Mouse (Mus musculus): ENCODE measurements around the gene H2-D1. TPM values are rescaled to one million over a fixed set of nuclear protein-coding genes. Genes with fewer than 3 reads are reported as not detected.
A peak's percentile ranks its signal among the peaks of the same experiment; 100 is the strongest.

The H2-D1 gene
- polyA plus RNA-seq, 1 experiment from 2014 or later, result 37.5 TPM

DNA sequence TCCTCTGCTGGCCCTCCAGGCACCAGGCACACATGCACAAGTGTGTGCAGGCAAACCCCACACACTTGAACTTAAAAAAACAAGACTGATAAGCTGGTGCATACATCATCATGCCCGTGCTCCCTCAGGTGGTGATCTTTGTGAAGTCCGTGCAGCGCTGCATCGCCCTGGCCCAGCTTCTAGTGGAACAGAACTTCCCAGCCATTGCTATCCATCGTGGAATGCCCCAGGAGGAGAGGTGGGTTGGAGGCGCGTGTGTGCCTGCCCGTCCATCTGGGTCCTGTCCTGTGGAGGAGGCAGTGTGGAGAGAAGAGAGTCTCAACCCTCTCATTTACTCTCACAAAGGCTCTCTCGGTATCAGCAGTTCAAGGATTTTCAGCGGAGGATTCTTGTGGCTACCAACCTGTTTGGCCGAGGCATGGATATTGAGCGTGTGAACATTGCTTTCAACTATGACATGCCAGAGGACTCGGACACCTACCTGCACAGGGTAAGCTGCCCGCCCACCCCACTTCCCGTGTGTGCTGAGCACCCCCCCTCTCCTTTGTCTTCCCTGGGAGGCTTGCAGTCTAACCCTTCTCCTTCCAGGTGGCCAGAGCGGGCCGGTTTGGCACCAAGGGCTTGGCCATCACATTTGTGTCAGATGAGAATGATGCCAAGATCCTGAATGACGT is 9.8 kb upstream of the H2-D1 start:
- ATAC-seq (no peak), DNase-seq (ENCODE audit: low spot score) (no peak)
- Histone ChIP-seq H3K4me2 (ENCODE audit: low read length) (no peak overlapping the region), H3K4me1 (ENCODE audit: control insufficient read depth, insufficient read depth, low read length) (no peaks in the 10 kb centered on the region), H3K9me3 (replicated peaks; ENCODE audit: control insufficient read depth, low read length) (no peaks in the 10 kb centered on the region), H3K27me3 (replicated peaks; ENCODE audit: control insufficient read depth, insufficient read depth, low read length) (no peaks in the 10 kb centered on the region), H3K36me3 (ENCODE audit: control insufficient read depth, insufficient read depth, low read length) (peaks cover 71% of the 10 kb centered on the region), H3K4me3 (ENCODE audit: low read depth, low read length) (no peak overlapping the region), H3K27ac (ENCODE audit: low read depth, low read length) (no peak overlapping the region), H3K9ac (ENCODE audit: low read length) (no peak overlapping the region)
- 84% methylated on average over 18 of the region's 18 CpGs for WGBS

DNA sequence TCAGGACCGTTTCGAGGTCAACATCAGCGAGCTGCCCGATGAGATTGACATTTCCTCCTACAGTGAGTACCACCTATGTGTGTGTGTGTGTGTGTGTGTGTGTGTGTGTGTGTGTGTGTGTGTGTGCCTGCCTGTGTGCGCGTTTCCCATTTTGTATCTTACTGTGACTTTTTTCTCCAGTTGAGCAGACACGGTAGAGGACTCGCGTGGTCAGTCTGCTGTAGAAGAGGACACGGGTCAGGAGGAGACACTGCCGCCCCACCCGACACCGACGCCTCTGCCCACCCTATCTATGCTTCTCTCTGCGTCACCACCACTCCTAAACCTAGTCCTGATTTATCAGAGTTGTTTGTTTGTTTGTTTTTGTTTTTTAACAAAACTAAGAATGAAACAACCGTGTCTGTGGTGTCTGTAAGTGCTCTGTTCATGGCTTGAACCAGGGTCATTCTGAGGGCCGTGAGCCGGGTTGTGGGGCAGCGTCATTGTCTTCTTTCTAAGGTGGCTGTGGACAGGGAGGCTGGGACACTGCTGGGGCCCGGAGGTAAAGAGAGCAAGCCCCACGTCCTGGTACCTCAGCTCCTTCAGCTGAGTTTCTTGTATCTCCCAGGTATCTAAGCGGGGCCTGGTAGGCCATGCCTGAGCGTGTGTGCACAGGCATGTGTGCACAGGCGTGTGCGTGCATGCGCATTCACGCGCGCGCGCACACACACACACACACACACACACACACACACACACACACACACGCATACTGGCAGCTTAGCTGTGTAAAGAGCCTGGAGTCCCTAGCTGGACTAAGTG is 9.0 kb upstream of the H2-D1 start:
- peaks cover 63% of the 10 kb centered on the region for H3K36me3 ChIP-seq (ENCODE audit: control insufficient read depth, insufficient read depth, low read length)
- 86% methylated on average over 32 of the region's 32 CpGs for WGBS
- H3K4me3 ChIP-seq (ENCODE audit: low read depth, low read length), result no peak overlapping the region
- H3K4me1 ChIP-seq (ENCODE audit: control insufficient read depth, insufficient read depth, low read length), result no peaks in the 10 kb centered on the region
- no peaks in the 10 kb centered on the region for H3K9me3 ChIP-seq (replicated peaks; ENCODE audit: control insufficient read depth, low read length)
- no peak overlapping the region for H3K27ac ChIP-seq (ENCODE audit: low read depth, low read length)
- no peaks in the 10 kb centered on the region for H3K27me3 ChIP-seq (replicated peaks; ENCODE audit: control insufficient read depth, insufficient read depth, low read length)
- H3K4me2 ChIP-seq (ENCODE audit: low read length), result no peak overlapping the region
- ATAC-seq, result 0 out of 2 replicates have a peak, but pooled peaks have one; percentile 3
- no peak overlapping the region for H3K9ac ChIP-seq (ENCODE audit: low read length)
- DNase-seq (ENCODE audit: low spot score), result no peak

DNA sequence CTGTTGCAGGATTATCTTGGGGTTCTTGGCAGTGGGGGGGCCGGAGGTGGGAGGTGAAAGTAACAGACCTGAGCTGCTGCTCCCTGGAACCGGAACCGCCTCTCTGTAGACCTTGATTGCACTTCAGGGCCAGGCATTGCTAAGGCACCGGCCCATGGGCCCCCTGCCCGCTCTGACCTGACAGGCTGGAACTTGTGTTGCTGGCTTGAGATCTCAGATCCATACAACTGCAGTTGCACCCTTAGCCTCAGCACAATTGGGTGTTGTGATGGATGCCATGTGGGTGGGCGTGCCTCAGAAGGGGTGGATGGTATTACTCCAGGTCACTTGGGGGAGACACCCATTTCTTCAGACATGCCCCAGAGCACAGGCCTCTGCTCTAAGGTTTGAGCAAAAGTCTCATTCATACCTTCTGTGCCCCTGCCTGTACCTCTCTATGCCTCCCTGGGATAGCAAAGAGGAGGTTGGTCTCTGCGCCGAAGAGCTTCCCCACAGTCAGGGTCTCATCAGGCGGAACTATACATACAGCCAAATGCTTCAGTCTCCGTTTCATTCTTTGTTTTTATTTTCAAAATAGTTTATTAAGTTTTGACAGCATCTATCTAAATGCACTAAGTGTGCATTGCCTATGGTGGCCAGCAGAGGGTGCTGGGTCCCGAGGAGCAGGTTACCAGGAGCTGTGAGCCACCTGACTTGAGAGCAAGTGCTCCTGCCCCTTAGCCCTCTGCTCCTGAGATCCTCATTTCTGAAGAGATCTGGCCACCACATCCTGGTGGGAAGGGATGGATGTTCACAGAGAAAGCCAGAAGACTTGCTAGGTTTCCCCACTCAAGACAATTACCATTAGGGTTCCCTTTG is 8.1 kb upstream of the H2-D1 start:
- no peak overlapping the region for H3K4me2 ChIP-seq (ENCODE audit: low read length)
- H3K4me3 ChIP-seq (ENCODE audit: low read depth, low read length), result no peak overlapping the region
- no peaks in the 10 kb centered on the region for H3K4me1 ChIP-seq (ENCODE audit: control insufficient read depth, insufficient read depth, low read length)
- WGBS, result 53% methylated on average over 11 of the region's 11 CpGs
- no peaks in the 10 kb centered on the region for H3K9me3 ChIP-seq (replicated peaks; ENCODE audit: control insufficient read depth, low read length)
- H3K27ac ChIP-seq (ENCODE audit: low read depth, low read length), result no peak overlapping the region
- peaks cover 53% of the 10 kb centered on the region for H3K36me3 ChIP-seq (ENCODE audit: control insufficient read depth, insufficient read depth, low read length)
- H3K27me3 ChIP-seq (replicated peaks; ENCODE audit: control insufficient read depth, insufficient read depth, low read length), result no peaks in the 10 kb centered on the region
- H3K9ac ChIP-seq (ENCODE audit: low read length), result no peak overlapping the region
- ATAC-seq, result peak; percentile 29; the same call in 1 of the 2 replicates
- peak; percentile 56 for DNase-seq (ENCODE audit: low spot score)

DNA sequence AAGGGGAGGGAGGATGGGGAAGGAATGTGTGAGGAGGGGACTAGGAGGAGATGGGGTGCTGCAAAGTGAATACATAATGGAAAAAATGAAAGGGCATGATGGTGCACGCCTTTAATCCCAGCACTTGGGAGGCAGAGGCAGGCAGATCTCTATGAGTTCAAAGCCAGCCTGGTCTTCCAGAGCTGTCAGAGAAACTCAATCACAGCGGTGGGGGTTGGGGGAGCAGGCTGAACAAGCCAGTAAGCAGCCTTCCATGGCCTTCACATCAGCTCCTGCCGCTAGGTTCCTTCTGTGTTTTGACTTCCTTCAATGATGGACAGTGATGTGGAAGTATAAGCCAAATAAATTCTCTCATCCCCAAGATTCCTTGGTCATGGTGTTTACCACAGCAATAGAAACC is 7.2 kb upstream of the H2-D1 start:
- WGBS, result 66% methylated on average over 3 of the region's 3 CpGs
- DNase-seq (ENCODE audit: low spot score) (no peak), ATAC-seq (0 out of 2 replicates have a peak, but pooled peaks have one; percentile 5)
- H3K4me3 ChIP-seq (ENCODE audit: low read depth, low read length), result no peak overlapping the region
- H3K9me3 ChIP-seq (replicated peaks; ENCODE audit: control insufficient read depth, low read length), result no peaks in the 10 kb centered on the region
- H3K27ac ChIP-seq (ENCODE audit: low read depth, low read length), result no peak overlapping the region
- no peaks in the 10 kb centered on the region for H3K27me3 ChIP-seq (replicated peaks; ENCODE audit: control insufficient read depth, insufficient read depth, low read length)
- no peak overlapping the region for H3K9ac ChIP-seq (ENCODE audit: low read length)
- H3K36me3 ChIP-seq (ENCODE audit: control insufficient read depth, insufficient read depth, low read length), result peaks cover 45% of the 10 kb centered on the region
- no peak overlapping the region for H3K4me2 ChIP-seq (ENCODE audit: low read length)
- no peaks in the 10 kb centered on the region for H3K4me1 ChIP-seq (ENCODE audit: control insufficient read depth, insufficient read depth, low read length)

DNA sequence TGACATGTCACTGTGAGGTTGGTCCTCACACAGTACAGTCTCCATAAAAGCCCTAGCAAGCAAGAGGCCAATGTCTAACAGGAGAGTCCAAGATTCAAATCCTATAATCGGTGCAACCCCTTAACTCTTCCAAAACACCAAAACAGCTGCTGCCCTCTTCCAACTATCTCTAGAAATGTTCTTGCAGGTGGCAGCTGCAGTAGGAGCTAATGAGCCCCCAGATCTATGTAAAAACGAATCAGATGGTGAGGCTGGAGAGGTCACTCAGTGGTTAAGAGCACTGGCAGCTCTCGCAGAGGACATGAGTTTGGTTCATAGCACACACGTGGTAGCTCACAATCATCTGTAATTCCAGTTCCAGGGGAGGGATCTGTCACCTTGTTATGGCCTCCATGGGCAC is 6.8 kb upstream of the H2-D1 start:
- Histone ChIP-seq H3K9me3 (replicated peaks; ENCODE audit: control insufficient read depth, low read length) (no peaks in the 10 kb centered on the region), H3K27ac (ENCODE audit: low read depth, low read length) (no peak overlapping the region), H3K4me3 (ENCODE audit: low read depth, low read length) (no peak overlapping the region), H3K36me3 (ENCODE audit: control insufficient read depth, insufficient read depth, low read length) (peaks cover 41% of the 10 kb centered on the region), H3K9ac (ENCODE audit: low read length) (no peak overlapping the region), H3K4me1 (ENCODE audit: control insufficient read depth, insufficient read depth, low read length) (no peaks in the 10 kb centered on the region), H3K4me2 (ENCODE audit: low read length) (no peak overlapping the region), H3K27me3 (replicated peaks; ENCODE audit: control insufficient read depth, insufficient read depth, low read length) (no peaks in the 10 kb centered on the region)
- DNase-seq (ENCODE audit: low spot score) (no peak), ATAC-seq (no peak)
- 61% methylated on average over 4 of the region's 4 CpGs for WGBS

DNA sequence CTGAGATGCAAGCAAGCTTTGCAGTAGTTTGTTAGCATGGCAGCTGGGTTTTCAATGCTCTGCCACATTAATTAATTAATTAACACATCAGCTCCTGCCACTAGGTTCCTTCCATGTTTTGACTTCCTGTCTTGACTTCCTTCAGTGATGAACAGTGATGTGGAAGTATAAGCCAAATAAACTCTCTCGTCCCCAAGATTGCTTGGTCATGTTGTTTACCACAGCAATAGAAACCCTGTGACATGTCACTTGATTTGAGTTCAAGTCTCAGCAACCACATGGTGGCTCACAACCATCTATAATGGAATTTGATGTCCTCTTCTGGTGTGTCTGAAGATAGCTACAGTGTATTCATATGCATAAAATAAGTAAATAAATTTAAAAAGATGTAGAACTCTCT is 5.2 kb upstream of the H2-D1 start:
- no peaks in the 10 kb centered on the region for H3K4me1 ChIP-seq (ENCODE audit: control insufficient read depth, insufficient read depth, low read length)
- no peak for ATAC-seq
- no peak overlapping the region for H3K4me2 ChIP-seq (ENCODE audit: low read length)
- H3K36me3 ChIP-seq (ENCODE audit: control insufficient read depth, insufficient read depth, low read length), result peaks cover 24% of the 10 kb centered on the region
- H3K9ac ChIP-seq (ENCODE audit: low read length), result no peak overlapping the region
- no peaks in the 10 kb centered on the region for H3K9me3 ChIP-seq (replicated peaks; ENCODE audit: control insufficient read depth, low read length)
- no peak for DNase-seq (ENCODE audit: low spot score)
- WGBS, result 79% methylated on average over 1 of the region's 1 CpGs
- H3K4me3 ChIP-seq (ENCODE audit: low read depth, low read length), result no peak overlapping the region
- 0 out of 2 replicates have a peak, but pooled peaks cover 3% of the 10 kb centered on the region for H3K27me3 ChIP-seq (replicated peaks; ENCODE audit: control insufficient read depth, insufficient read depth, low read length)
- no peak overlapping the region for H3K27ac ChIP-seq (ENCODE audit: low read depth, low read length)

DNA sequence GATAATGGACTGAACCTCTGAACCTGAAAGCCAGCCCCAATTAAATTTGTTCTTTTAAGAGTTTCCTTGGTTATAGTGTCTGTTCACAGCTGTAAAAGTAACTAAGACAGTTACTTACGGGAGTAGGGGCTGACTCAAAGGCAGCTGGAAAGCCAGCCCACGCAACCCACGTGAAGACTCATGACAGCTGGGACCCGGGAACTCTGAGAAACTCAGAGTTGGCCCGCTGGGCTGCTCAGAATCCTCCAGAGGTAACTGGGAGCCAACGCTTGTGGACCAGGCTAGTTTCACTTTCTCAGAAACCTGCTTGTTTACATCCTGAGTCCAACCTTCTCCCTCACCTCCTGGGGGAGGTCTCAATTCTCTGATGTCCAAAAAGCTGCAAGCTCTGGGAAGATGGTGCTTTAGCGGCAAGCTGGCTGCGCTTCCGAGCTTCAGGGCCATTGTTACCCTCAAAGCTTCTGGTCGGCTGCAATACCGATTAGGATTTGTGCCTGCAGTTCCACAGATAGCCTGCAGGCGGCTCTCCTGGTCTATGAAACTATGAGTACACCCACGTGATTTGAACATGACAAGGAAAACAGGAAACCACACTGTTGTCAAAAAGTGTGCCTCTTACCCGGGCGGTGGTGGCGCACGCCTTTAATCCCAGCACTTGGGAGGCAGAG is 4.6 kb upstream of the H2-D1 start:
- 11% methylated on average over 17 of the region's 17 CpGs for WGBS
- no peak overlapping the region for H3K27ac ChIP-seq (ENCODE audit: low read depth, low read length)
- peak; percentile 93 for DNase-seq (ENCODE audit: low spot score)
- peak overlapping the region; percentile 4; the same call in 1 of the 2 replicates for H3K9ac ChIP-seq (ENCODE audit: low read length)
- H3K9me3 ChIP-seq (replicated peaks; ENCODE audit: control insufficient read depth, low read length), result no peaks in the 10 kb centered on the region
- peak overlapping the region; percentile 32; the same call in 1 of the 2 replicates for H3K4me2 ChIP-seq (ENCODE audit: low read length)
- 0 out of 2 replicates have a peak, but pooled peaks have one; percentile 11 for ATAC-seq
- H3K4me1 ChIP-seq (ENCODE audit: control insufficient read depth, insufficient read depth, low read length), result no peaks in the 10 kb centered on the region
- H3K27me3 ChIP-seq (replicated peaks; ENCODE audit: control insufficient read depth, insufficient read depth, low read length), result 0 out of 2 replicates have a peak, but pooled peaks cover 3% of the 10 kb centered on the region
- H3K36me3 ChIP-seq (ENCODE audit: control insufficient read depth, insufficient read depth, low read length), result peaks cover 19% of the 10 kb centered on the region
- no peak overlapping the region for H3K4me3 ChIP-seq (ENCODE audit: low read depth, low read length)

Data from forebrain, embryonic 14.5 days (tissue).